Mouse (Mus musculus) kidney, adult 11 months (tissue): Measurements from ENCODE around the gene Olfr740.

ENCODE experiments used
- DNase-seq: peaks from one replicate; pipeline ENCODE4 v3.0.0; 2022

Olfr740 gene

GRCm38 (mm10) chr14:50445245-50445644 lies at the start of gene Olfr740:
Gene Olfr740 (plus strand): TSS chr14:50445545.
- no peak for DNase-seq

GRCm38 (mm10) chr14:50407268-50407667 lies 38.1 kb upstream of the Olfr740 start, which contains the start of gene Olfr738:
Gene Olfr738 (plus strand): TSS chr14:50407568.
- DNase-seq: no peak

DNA sequence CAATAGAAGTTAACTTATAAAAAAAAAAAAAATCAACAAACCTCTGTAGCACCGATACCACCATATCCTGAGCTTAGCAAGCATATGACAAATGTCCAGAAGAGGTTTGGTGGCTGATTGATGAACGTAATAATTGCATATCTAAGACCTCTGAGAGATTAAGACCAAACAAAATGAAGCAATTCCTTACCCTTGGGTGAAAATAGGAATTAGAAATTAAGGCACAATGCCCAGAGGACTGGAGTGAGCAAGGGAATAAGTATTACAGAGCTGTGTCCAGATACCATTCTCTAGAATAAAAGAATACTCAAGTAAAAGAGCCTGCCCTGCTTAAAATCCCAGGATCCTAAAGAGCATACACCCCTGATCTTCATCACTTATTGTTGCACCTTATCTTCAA lies 27.0 kb upstream of the Olfr740 start, which contains the start of gene Olfr739:
Olfr739 (plus strand) TSS at position 301 of the 400 bp plus-strand sequence.
- no peak for DNase-seq

- no peak for DNase-seq
Measured at GRCm38 (mm10) chr14:50472438-50472837, 27.1 kb downstream of the Olfr740 start, which contains the start of gene Olfr741. Gene Olfr741 (plus strand): TSS chr14:50472738.

- DNase-seq: peak; percentile 6
Measured at GRCm38 (mm10) chr14:50478406-50478805, 33.1 kb downstream of the Olfr740 start.

DNA sequence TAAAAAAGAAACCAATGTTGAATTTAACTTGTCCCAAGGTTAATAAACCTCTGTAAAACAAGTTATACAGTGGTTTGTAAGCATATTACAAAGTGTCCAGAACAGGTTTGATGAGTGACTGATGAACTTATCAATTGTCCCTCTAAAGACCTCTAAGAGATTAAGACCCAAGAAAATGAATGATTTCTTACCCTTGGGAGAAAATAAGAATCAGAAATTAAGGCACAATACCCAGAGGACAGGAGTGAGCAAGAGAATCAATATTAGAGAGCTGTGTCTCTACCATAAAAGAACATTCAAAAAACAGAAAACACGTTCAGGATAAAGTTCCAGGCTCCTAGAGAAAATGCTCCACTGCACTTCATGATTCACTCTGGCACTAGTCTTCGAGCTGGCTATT lies 58.0 kb downstream of the Olfr740 start, which contains the start of gene Olfr742:
Olfr742 (plus strand) TSS at position 301 of the 400 bp plus-strand sequence.
- DNase-seq: no peak
